Mouse (Mus musculus) brain, adult 10 weeks (tissue): ENCODE results near the gene Rbbp7. TPM values are rescaled to one million over a fixed set of nuclear protein-coding genes. Genes with fewer than 3 reads are reported as not detected.

ENCODE experiments used
- polyA plus RNA-seq: library from polyadenylated mRNA; stranded (reverse); fragments of 350-450 nt; fragmentation: Illumina TruSeq; extraction: RNeasy Lipid Tissue Mini Kit (QIAGEN cat#74804); gene quantifications from one replicate; pipeline ENCODE4 v1.2.3, GENCODE M21; 2015; ENCODE audit warnings: low read depth, low replicate concordance

Gene Rbbp7
- polyA plus RNA-seq: 158 TPM

DNA sequence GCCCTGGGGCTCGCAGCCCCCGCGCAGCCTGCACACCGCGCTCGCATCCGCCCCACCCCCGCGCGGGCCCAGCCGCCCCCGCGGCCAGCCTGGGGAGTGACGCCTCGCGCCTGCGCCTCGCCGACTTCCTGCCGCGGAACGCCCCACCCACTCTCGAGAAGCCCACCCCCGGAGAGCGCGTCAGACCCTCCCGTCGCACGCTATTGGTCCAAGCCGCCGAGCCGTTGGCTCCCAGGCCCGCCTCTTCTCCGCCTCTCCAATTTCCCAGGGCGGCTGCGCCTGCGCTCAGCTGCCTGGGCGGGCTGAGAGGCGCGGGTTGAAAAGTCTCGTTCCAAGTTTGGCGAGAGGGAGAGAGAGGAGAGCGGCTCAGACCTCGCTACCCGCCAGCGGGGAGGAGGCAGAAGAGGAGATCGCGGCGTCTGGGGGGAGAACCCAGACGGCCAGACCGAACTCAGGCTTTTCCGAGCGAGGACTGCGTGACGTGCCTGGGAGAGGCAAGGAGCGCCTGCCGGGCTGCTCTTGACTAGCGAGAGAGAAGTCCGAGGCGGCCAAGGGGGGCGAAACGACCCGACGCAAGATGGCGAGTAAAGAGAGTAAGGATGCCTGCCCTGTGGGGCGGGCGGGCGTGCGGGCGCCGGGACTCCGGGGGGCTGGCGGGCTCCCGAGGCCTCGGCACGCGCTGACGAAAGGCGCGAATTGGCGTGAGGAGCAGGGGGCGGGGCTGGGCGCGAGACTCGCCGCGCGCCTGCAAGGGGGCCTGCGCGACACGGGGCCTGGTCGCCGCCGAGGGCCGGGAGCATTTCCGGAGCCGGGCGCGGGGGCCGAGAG lies at the start of gene Rbbp7:
Rbbp7 (plus strand) TSS at position 288 of the 828 bp plus-strand sequence.

Other genes with a start within 250 kb of the Rbbp7 start
- 93.3 TPM for gene Reps2, start 116.8 kb upstream of the Rbbp7 start, polyA plus RNA-seq
- gene Txlng, start 69.1 kb downstream of the Rbbp7 start, polyA plus RNA-seq: 19.4 TPM
- gene Syap1, start 128.0 kb downstream of the Rbbp7 start, polyA plus RNA-seq: 41.7 TPM
- 68.5 TPM for gene Ctps2, start 140.8 kb downstream of the Rbbp7 start, polyA plus RNA-seq
- not detected for gene S100g, start 204.2 kb downstream of the Rbbp7 start, polyA plus RNA-seq